Mouse (Mus musculus): Measurements from ENCODE around the gene Zmym6.

Gene Zmym6

DNA sequence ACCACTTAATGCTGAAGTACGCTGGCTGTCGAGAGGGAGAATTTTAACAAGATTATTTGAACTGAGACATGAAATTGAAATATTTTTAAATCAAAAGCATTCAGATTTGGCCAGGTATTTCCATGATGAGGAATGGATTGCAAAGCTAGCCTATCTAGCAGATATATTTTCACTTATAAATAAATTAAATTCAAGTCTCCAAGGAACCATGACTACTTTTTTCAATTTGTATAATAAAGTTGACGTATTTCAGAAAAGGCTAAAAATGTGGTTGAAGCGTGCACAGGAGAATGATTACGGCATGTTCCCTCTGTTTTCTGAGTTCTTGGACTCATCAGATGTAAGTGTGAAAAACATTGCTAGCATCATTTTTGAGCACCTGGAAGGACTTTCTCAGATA is 46.2 kb downstream of the Zmym6 start, which contains the start of gene Tmem35b:
TSS of gene Tmem35b (plus strand) at position 301 of the 400 bp plus-strand sequence.
- intact Hi-C loops (cut with DNase I), result no loop called here

GRCm38 (mm10) chr4:127124331-127124730 is 47.1 kb downstream of the Zmym6 start:
- intact Hi-C loops (cut with DNase I), result no loop called here

DNA sequence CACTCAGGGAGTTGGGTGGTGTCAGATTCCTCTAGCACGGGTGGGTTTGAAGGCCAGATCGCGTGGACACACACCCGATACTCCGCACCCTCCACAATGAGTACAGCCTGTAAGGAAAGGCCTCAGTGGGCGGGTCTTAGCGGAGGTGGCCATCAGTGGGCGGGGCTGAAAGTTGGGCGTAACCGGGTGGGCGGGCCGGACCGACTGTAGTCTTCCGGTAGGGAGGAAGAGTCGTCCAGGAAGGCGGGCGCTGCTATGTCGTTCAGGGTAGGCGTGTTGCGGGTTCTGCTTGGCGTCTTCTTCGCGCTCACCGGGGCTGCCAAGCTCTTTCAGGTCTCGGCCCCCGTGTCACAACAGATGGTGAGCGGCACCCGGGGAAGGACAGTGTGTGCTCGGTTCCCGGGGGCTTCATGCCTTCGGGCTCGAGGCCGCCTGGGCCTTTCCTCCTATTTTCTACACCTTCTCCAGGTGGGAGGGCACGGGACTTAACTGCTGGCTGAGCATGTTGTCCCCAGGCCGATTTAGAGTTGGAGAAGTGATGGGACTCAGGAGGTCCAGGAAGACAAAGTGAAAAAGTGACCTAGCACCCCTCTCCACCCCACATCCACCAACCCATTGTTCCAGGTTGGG is 48.8 kb downstream of the Zmym6 start:
- intact Hi-C loops (cut with DNase I), result no loop called here

- intact Hi-C loops (cut with DNase I), result no loop called here
Observed at GRCm38 (mm10) chr4:127134687-127135086, 57.5 kb downstream of the Zmym6 start.

- intact Hi-C loops (cut with DNase I), result no loop called here
Observed at GRCm38 (mm10) chr4:127137591-127137990, 60.4 kb downstream of the Zmym6 start.

- intact Hi-C loops (cut with DNase I), result no loop called here
Observed at GRCm38 (mm10) chr4:127138486-127138885, 61.3 kb downstream of the Zmym6 start.

DNA sequence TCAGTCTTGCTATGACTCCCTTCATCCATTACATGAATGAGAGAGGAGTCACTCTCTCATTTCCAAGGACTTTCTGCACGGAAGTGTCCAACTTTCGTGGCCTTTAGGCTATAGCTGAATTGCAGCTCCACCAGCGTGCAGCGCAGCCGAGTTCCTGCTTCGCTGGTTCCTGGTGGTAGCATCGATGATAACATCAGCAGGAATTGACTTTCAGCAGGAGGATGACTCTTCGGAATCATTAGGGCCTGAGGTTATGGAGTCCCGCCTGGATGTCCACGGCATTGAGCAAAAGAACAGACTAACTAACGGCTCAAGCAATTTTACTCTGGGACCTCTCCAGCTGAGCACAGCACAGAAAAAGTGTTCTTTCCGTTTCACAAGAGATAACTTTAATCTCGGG is 72.8 kb downstream of the Zmym6 start:
- intact Hi-C loops (cut with DNase I), result no loop called here

GRCm38 (mm10) chr4:127153345-127153744 is 76.2 kb downstream of the Zmym6 start:
- intact Hi-C loops (cut with DNase I), result no loop called here

DNA sequence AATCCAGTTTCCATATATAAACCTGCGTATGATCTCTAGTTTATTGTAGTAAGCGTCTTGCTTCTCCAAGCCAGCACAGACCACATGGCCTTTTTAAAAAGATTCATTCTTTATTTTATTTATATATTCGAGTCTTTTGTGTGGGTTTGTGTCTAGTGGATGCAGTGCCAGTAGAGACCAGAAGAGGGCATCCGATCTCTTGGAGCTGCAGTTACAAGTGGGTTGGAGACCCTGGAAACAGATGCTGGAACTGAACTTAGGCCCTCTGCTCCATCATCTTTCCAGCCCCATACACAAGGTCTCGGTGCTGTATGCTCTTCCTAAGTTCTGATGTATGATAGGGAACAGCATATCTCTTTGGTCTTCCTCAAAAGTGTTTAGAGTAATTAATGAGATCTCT is 78.6 kb downstream of the Zmym6 start:
- intact Hi-C loops (cut with DNase I), result no loop called here

DNA sequence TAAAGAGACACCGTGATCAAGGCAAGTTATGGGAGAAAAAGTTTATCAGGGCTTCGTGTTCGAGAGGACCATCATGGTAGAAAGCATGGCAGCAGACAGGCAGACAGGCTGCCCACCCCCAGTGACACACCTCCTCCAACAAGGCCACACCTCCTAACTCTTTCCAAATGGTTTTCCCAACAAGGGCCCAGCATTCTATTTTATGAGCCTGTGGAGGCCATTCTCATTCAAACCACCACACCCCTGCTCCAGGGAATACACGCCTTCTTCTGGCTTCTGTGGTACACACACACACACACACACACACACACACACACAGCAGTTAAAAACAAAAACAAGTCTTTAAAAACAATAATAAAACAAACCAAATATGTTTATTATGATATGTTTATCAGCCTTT is 80.6 kb downstream of the Zmym6 start:
- intact Hi-C loops (cut with DNase I), result no loop called here

DNA sequence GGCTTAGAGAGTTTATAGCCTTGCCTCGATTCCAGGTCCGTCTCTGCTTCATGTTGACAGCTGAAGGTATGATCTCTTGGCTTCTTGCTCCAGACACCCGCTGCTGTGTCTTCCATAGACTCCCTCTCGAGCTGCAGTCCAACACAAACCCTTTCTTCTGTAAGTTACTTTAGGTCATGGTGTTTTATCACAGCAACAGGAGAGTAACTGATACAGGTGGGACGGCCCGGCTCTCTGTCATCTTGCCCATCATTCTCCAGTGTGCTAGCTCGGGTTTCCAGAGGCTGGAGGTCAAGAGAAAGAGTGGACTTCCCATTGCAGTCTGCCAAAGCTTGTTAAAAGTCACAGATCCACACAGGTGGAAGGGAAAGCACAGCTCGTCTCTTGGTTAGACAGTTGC is 86.7 kb downstream of the Zmym6 start:
- intact Hi-C loops (cut with DNase I), result no loop called here

- intact Hi-C loops (cut with DNase I), result no loop called here
Observed at GRCm38 (mm10) chr4:127167096-127167495, 89.9 kb downstream of the Zmym6 start.

DNA sequence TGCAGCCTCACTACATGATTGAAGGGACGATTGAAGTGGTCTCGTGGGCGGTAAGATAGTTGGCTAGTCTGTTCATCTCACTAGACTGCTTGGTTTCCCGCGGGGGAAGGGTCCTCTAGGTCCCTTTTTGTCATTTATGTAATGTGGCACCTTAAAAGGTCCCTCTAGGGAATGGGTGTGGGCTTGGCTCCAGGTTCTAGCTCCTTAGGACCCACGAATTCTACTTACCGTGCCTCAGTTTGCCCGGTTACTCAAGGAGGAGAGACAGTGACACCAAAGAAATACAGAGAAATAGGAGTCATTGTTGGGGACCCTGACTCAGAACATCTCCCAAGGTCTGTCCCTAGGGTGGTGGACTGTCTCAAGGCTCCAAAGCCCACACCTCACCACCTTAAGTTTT is 90.5 kb downstream of the Zmym6 start:
- intact Hi-C loops (cut with DNase I), result no loop called here

- intact Hi-C loops (cut with DNase I), result no loop called here
Observed at GRCm38 (mm10) chr4:127168211-127168913, 91.2 kb downstream of the Zmym6 start.

GRCm38 (mm10) chr4:127168914-127169345 is 91.7 kb downstream of the Zmym6 start, which contains the start of gene Dlgap3:
Gene Dlgap3 (plus strand): TSS chr4:127169204.
- intact Hi-C loops (cut with DNase I), result no loop called here

- intact Hi-C loops (cut with DNase I), result no loop called here
Observed at GRCm38 (mm10) chr4:127169346-127170221, 92.4 kb downstream of the Zmym6 start.

DNA sequence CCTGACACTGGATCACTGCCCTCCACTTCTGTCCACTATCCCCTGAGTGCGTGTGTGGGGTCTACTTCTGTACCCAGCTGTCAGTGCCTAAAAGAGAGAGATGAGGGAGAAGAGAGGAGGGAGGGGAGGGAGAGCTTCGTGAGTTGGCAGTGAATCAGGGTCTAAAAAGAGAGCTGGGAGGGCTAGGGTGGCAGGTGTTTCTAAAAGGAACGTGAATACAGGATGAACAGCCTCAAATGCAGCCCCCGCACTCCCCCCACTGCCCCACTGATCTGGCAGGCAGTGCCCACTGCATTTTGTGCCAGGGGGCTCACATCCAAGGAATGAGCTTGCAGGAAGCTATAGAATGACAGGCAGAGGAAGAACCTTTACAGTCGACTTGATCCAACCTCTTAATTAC is 93.7 kb downstream of the Zmym6 start:
- intact Hi-C loops (cut with DNase I), result no loop called here

- intact Hi-C loops (cut with DNase I), result no loop called here
Observed at GRCm38 (mm10) chr4:127171341-127171905, 94.2 kb downstream of the Zmym6 start.

- intact Hi-C loops (cut with DNase I), result no loop called here
Observed at GRCm38 (mm10) chr4:127172119-127172518, 94.9 kb downstream of the Zmym6 start.

DNA sequence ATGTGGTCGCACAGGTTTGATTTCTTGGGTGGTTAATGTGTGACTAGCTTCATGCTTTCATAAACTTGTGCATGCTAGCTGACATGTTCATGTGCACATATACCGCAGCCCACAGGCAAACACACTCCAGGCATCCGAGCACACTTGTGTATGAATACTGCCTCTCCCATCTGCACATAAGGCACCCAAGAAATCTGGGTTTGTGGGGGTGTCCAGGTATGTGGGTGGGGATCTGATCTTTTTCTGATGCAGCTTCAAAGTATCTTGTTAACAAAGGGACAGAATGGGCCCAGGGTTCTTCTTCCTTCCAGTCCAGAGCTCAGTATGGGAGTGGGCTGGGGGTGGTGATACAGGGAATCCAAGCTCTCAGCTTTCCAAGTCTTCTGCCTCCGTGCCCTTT is 95.4 kb downstream of the Zmym6 start:
- intact Hi-C loops (cut with DNase I), result no loop called here

DNA sequence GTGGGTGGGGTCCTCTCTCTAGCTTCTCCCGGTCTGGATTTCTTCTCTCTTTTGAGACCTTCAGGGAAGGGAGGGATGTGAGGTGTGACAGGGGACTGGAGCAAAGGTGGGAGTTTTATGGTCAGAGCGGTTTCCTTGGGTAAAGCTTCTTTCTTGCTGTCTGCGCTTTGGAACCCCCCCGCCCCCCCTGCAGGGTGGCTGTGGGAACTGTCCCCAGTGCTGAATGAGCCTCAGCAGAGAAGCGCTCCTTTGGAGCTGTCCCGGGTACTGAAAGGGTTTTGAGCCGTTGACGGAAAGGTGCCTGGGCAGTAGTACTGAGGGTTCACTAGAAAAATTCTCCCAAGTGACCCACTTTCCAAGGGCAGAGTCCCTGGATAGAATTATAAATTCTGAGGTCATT is 96.3 kb downstream of the Zmym6 start:
- intact Hi-C loops (cut with DNase I), result no loop called here
